Mouse (Mus musculus) left cerebral cortex, postnatal 10 days (tissue): ENCODE data around the gene Eef2kmt. TPM values are rescaled to one million over a fixed set of nuclear protein-coding genes. Genes with fewer than 3 reads are reported as not detected.
"Not testable (repeated sequence)": the region's sequence is repeated elsewhere in the genome, so short reads cannot be mapped to it uniquely, and the experiment has no call there.

Experiments used
- DNase-seq, 2 experiments: peaks; one replicate each; pipeline ENCODE4 v3.0.0; 2021 to 2022; ENCODE audit warnings: low spot score in 2 of 2, mixed read lengths in 1 of 2; ENCODE audit errors: extremely low spot score in 1 of 2
- intact Hi-C: fragments of 180-260 bp; cut with DNase I; formaldehyde crosslinking; loops from one replicate; pipeline ENCODE4 v1.15.1; 2025
- total RNA-seq, 2 experiments: library from RNA; stranded (reverse); gene quantifications; 2 replicates each; pipeline ENCODE4 v1.2.3; 2021

The Eef2kmt gene
- total RNA-seq, 2 experiments from 2014 or later: 2.6 to 4.2 TPM

DNA sequence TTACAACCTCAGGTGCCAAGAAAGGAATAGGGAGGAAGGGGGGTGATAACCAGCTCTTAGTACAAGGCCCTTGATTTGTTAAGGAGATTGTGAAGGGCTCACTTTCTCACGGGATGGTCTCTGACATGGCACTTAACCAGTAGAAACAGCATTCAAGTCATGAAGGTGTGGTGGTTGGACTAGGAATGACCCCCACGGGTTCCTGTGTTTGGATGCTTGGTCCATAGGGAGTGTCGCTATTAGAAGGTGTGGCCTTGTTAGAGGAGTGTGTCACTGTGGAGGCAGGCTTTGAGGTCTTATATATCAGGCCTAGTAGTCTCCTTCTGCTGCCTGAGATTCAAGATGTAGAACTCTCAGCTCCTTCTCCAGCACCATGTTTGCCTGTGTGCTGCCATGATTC, 27.7 kb downstream of the Eef2kmt start:
- peak in 1 of 2 experiments; percentile 3 for DNase-seq
- intact Hi-C loops: not testable (repeated sequence)

DNA sequence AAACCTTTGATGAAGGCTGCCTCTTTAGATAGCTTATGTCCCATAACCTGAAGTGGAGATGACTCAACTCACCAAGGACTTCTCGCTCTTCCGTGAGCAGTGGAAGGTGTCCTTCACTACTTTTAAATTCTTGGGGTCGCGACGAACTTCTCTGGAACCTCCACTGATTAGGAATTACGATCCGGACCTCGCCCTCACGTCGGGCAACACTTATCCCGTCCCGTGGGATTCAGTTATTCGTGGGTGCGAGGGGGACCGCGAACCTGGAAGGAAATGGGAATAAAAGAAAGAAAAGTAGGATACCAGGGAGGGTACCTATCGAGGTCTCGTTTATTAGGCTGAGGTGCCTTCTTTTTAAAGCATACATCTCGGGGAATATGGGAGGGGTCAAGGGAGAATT, 28.3 kb downstream of the Eef2kmt start:
- intact Hi-C loops: not testable (repeated sequence)

DNA sequence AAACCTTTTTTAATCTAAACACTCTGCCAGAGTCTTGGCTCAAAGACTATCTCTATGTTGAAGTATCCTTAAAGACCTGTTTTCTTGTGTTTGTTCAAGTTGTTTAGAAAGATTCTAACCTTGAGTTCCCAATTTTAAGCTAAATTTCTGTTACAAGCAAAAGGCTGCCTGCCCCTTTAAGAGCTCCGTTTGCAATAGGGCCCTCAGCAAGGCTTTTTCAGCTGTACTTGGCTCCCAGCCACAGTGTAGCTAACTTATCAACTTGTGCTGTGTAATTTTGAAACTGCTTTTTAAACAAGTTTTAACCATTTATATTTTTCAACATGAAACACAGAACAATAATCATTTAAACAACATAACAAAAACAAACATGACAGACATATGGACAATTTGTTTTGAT, 29.2 kb downstream of the Eef2kmt start:
- intact Hi-C loops: not testable (repeated sequence)
- peak in 1 of 2 experiments; percentile 9 for DNase-seq

More for the DNA sequence above, 28.3 kb downstream of the Eef2kmt start:
- peak in 1 of 2 experiments; percentile 7 for DNase-seq

DNA sequence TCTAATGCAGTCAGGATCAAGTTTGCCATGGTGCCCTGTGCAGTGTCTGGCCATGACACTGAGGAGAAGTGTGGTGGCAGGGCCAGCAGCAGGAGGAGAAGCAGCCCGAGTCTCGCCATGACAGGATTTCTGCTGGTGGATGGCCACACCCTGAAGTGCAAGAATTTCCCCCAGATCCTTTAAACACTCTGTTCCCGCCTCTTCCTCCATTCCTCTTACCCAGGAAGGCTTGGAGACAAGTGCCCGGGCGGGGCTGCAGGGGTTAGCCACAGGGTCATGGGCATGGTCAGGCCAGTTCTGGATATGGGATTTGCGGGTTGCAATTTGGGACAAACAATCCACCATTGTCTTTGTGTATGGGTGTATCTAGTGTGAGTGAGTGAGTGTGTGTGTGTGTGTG, 33.6 kb downstream of the Eef2kmt start, which contains the start of gene AU021092:
Gene AU021092, minus strand, starts transcription at position 160 of the 400 bp plus-strand sequence.
- peak in 1 of 2 experiments; percentile 53 for DNase-seq
- intact Hi-C loops: no loop called here

DNA sequence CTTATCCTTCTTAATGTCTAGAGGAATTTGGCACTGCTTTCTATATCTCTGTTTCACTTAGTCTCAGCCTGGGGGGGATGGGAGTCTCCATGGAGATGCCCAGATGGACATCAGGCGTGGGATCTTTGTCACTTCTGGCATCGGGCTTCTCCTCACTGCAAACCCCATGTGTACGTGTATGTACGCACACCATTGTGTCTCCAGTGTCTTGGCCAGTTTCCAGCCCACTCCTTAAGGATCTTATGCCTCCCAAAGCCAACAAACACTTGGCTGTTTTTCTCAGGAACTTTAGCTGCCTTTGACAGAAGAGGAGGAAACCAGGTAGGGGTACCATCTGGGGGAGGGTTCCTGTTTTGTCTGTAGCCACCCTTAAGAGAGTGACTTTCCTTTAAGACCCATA, 34.4 kb downstream of the Eef2kmt start:
- peak in 1 of 2 experiments; percentile 79 for DNase-seq
- intact Hi-C loops: no loop called here

DNA sequence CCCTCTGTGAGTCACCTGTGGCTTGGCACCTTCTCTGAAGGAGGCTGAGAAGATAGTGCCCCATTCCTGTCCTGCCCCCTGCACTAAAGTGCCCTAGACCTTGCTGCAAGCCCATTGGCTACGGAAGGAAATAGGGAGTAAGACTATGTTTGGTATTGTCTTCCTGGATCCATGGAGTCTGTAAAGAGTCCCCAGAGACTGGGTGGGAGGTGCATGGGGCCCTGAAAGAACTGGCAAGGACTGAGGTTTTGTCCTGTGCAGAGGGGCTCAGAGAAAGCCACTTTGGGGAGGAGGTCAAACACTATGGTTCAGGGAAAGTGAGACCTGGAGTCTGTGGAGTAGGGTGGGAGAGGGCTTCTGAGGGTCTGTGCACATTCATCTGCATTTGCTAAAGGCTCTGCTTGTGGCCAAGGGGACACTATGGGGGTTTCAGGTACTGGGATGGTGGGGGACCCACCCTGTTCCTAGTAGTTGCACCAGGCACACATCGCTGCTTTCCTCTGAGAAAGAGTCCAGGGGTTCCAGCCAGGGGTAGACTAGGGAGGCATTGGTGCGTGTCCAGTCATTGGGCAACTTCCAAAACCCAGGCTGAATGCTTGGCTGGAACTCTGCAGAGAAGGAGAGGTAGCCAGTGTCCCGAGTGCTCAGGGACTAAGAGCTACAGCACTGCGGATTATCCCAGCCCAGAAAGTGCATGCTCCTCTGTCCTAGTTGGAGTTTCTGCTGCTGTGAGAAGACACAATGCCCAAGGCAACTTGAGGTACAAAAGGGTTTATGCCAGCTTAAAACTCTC, 38.2 kb downstream of the Eef2kmt start:
- intact Hi-C loops: no loop called here
- peak in 1 of 2 experiments; percentile 5 for DNase-seq

DNA sequence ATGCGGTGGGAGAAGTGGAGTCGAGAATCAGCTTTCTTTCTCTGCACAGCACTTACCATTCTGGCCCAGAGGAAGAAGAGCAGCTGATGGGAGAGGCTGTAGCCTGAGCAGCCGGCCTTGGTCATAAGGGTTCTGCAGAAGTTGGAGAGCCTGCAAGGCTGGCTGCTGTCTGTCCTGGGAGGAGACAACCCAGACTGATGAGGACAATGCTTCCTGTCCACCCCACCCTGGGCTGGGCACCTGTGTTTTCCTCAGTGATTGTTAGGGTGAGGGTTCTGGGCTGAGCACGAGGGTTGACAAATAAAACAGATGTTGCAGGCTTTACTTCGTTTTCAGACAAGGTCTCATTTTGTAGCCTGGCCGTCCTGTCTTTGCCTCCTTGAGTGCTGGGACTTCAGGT, 39.1 kb downstream of the Eef2kmt start:
- intact Hi-C loops: no loop called here
- peak in 1 of 2 experiments; percentile 11 for DNase-seq

DNA sequence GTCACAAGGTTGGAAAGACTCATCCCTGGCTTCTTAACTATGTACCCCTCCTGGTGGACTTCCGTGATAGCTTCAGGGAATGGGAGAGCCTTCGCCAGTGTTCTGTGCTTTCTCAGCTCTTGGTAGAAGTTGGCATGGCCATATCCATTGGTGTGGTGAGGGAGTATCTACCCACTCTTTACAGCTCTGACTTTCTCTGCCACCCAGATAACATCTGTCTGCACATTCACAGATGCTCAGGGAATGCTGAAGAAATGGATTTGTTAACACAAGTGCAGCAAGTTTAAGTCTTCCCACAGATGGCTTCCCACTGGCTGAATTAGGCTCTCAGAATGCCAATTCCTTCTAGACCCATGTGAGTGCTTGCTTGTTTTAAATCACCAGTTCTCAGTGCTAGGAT, 41.7 kb downstream of the Eef2kmt start:
- intact Hi-C loops: no loop called here
- no peak for DNase-seq

DNA sequence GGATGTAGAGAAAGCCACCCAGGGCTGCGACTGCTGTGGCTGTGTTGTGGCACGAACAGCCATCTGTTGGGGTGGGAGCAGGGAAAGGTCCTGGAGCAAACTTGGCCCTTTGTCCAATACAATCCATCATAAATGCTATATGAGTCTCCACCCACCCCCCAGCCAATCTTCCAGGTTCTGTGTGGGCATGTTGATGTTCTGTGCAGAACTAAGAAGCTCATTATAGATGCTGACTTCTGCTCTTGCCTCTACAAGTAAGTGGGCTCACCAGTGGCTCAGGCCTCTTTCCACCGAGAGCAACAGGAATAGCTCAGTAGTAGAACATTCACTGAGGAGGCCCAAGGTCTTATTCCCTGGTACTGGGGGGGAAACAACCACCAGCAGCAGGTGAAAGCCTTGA, 43.6 kb downstream of the Eef2kmt start:
- intact Hi-C loops: no loop called here
- DNase-seq: peak in 1 of 2 experiments; percentile 10

DNA sequence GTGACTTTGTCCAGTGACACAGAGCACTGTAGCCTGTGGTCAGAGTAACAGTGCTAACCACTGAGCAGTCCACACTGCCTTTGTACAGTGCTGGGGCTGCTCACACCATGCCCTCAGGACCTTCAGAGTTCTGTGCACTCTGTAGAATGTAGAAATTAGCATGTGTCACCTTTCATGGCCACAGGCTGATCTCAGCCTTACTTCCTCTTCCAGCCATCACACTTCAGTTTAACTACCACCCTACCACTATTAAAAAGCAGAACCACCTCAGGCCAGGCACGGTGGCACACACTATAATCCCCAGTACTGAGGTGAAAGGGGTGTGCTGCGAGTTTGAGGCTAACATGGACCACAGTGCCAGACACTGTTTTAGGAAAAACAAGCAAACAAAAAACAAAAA, 45.4 kb downstream of the Eef2kmt start:
- intact Hi-C loops: no loop called here

DNA sequence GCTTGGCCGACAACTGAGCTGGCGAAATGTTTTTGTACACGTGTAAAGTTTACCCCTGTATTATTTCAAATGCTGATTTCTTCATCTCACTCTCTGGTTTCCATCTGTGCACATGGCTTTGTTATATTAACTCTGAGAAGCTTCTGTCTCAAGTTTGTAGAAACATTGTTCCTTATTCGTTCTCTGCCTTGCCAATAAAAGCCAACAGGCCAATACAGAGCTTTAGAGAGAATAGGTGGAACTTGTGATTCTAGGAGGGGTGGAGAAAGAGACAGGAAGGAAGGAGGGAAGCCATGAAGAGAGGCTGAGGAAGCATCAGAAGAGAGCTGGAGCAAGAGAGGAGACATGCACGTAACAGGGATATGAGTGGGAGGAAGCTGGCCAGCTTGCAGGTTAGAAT, 49.7 kb downstream of the Eef2kmt start:
- intact Hi-C loops: loop anchor here (10.0 kb wide), 1 partner anchor 259 kb away; no protein-coding TSS in a partner anchor
- DNase-seq: no peak

More for the DNA sequence above, 45.4 kb downstream of the Eef2kmt start:
- DNase-seq: no peak

DNA sequence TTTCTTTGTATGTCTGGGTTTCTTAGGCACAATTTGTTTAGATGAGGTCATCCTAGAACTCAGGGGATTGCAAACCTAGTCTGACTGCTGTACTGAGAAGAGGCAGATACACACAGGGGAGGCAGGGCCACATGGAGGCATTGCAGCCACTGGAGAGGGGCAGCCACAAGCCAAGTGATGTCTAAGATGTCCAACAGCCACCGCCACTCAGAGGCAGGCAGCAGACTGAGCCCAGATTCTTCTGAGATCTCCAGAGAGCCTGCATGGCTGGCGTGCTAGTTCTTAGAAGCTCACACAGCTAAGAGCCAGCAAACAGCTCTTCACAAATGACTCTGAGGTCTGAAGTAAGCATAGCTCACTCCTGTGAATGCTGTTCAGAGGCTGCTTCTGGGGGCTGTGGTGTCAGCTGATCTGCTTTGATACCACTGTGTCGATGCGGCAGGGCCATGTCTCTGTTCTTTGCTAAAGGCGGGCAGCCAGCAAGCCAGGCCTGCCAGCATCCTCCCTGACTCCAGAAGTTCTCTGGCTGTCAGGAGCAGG, 50.3 kb downstream of the Eef2kmt start:
- intact Hi-C loops: loop anchor here (10.0 kb wide), 1 partner anchor 259 kb away; no protein-coding TSS in a partner anchor
- DNase-seq: peak in 1 of 2 experiments; percentile 16

DNA sequence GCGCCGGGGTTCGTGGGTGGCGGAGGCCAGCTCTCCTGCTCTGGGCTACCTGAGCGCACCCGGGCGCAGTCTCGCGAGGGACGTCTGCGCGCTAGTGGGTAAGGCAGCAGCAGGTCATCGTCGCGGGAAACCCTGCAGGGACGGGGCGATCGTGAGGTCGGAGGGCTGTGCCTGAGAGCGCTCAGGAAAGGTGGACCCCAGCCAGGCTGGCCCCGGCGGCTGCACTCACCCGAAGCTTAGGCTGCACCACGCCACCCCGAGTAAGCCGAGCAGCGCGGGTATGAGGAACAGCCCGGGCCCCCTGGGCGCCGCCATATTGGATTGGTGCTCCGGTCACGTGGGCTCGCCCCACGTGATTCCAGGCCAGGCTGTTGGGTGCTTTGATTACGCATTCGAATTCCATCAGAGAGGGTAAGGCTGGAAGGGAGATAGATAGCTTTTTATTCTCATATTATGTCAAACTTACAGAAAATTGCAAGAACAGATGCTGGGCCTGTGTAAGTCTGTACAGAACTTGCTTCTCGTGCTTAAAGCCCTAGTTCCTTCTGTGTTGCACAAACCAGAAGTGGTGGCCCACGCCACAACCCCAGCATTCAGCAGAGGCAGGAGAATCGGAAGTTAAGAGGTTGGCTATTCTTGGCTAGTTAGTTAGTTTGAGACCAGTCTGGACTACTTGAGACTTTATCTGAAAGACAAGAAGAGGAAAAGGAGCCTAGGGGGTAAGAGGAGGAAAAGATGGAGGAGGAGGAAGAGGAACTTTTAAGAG, 51.9 kb downstream of the Eef2kmt start, which contains the start of gene Nagpa:
Gene Nagpa, minus strand, starts transcription at position 345 of the 766 bp plus-strand sequence.
- intact Hi-C loops: loop anchor here (5.0 to 10.0 kb wide), 2 partner anchors 38 to 261 kb away; no protein-coding TSS in a partner anchor
- peak; percentile 79 to 89 for DNase-seq

DNA sequence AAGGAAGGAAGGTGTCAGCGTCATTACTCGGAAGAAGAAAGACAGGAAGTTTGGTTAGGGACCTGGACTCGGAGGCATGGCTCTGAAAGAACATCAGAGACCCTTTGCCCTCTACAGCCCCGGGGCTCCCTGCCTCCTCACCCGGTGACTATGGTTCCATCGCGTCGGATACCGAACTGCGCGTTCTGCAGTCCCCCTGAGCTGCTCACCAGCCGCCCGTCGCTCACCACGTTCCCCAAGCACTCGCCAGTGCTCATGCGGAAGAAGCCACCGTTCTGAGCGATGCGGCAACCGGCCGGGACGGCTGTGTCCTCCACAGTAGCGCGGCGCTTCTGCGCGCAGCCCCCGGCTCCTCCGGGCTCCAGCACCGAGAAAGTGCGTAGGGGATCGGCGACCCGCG, 52.6 kb downstream of the Eef2kmt start:
- intact Hi-C loops: loop anchor here (5.0 to 10.0 kb wide), 2 partner anchors 39 to 262 kb away; no protein-coding TSS in a partner anchor
- DNase-seq: peak in 1 of 2 experiments; percentile 43

DNA sequence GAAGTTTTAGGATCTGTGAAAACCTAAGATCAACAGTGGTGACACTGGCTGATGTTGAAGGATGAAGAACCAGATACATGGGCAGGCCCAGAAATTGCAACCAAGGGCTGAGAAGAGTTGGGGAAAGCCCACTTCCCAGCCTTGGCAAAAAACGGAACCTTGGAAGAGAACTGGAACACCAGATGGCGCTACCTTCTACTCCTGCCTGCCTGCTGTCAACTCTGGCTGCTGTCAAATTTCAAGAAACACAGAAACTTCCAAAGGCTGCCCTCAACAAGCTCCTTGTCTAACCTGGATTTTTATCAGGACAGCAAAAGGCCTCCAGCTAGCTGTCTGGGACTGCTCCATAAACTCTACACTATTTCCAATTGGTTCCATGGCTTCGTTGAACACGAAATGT, 53.1 kb downstream of the Eef2kmt start:
- intact Hi-C loops: loop anchor here (5.0 to 10.0 kb wide), 2 partner anchors 40 to 262 kb away; no protein-coding TSS in a partner anchor
- DNase-seq: peak; percentile 28 to 67

DNA sequence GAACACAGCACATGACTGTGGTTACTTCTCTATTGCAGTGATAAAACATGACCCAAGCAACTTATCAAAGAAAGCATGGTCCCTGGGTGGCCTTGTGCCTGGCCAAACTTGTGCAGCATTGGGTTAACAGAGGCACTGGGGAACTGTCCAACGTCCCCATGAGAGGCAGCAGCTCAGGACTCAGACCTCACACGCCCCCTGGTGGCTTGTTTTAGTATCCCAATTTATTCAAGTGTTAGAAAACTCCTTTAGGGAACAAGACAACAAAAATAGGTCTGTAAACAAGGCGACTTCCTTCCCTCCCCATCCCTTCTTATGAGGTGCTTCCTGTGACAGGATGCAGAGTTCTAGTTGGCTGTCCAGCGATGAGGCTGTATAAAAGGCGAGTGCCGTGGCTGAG, 60.7 kb downstream of the Eef2kmt start:
- intact Hi-C loops: no loop called here
- DNase-seq: peak in 1 of 2 experiments; percentile 69
